Mouse (Mus musculus): Measurements from ENCODE around the gene Gnb4.

Gnb4 gene

DNA sequence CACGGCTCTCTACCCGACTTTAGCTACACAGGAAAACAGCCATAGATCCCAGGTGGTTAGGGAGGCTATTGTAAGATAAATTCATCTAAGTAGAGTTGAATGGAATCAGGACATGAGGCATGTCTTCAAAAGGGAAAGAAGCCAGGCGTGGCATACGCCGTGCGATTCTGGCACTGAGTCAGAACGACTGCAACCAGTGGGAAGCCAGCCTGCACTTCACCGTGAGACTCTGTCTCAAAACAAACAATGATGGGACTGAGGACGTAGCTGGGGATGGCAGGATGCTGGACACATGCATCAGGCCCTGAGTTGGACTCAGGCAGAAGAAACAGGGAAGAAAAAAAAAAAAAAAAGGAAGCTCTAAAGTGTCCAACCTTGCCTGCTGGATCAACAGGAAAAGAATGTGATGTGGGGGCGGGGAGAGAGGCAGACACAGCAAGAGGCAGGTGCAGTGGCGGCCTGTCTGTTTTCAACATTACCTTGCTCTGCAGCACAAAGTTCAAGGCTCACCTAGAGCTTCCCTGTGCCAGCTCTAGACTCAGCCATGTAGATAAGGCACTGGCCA, 4.7 kb downstream of the Gnb4 start:
- DNase-seq, result no peak

DNA sequence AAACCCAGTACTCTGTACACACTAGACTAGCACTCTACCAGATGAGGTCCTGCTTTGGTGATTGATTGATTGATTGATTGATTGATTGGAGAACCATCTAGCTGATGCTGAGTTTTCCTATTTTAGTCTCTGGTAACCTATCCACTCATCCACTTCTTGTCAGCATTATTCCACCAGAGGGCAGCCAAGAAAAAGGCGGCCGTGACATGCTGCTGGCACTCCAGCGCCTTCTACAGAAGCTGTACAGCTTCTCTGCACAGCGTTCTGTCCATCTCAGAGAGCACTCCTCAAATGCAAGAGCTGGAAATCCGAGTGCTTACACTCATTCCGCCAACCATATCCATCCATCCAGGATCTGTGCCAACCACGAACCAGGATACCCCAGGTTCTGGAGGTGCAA, 5.8 kb downstream of the Gnb4 start:
- DNase-seq, result peak; percentile 60

GRCm38 (mm10) chr3:32609233-32609632, 7.2 kb downstream of the Gnb4 start:
- DNase-seq, result no peak

DNA sequence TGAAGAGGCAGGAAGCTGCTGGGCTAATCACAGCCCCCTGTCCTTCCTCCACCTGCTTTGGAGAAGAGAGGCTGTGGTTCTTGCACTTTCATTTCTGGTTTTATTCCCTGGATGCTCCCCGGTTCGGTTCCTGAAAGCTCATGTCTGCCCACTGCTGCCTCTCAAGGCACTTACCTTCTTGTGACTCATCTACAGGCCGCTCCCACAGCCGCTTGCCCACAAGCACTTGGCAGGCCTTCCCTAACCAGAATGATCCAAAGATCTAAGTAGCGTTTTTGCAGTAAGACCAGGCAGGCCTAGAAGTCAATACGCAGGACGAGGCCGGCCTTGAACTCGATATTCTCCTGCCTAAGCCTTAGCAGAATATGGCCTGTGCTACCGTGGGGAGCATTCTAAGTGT, 15.3 kb downstream of the Gnb4 start:
- no peak for DNase-seq

DNA sequence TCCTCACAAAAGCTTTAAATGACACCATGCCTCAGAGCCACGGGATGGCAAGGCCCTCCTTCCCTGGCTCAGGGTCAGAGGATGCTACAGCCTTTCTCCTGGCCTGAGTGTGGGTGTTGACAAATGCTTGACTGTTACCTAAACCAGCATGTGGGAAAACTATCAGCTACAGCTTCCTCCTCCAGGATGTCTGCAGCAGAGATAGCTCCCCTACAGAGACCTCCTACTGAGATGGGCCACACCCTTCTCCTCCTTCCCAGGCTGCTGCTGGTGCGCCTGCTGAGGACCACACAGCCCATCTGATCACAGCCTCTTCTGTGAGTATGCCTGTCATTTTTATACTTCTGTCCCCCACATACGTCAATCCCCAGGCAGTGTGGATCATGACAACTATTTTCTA, 17.1 kb downstream of the Gnb4 start:
- DNase-seq, result no peak

DNA sequence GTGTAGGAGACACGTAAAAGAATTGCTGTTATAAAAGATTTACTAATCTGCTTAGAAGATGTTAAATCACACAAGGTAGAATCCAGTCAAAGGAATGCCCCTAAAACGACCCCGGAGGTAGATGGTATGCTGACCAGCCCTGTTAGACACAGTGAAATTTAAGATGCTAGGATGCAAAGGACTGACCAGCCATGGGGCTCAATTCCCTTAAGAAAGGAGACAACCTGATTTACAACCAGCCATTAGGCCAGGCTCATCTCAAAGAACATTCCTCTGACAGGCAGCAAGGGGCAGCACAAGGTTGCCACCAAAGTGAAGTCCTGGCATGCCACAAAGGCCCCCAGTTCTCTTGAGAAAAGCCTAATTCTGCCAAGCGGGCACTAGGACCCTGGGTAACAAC, 21.3 kb downstream of the Gnb4 start:
- no peak for DNase-seq

DNA sequence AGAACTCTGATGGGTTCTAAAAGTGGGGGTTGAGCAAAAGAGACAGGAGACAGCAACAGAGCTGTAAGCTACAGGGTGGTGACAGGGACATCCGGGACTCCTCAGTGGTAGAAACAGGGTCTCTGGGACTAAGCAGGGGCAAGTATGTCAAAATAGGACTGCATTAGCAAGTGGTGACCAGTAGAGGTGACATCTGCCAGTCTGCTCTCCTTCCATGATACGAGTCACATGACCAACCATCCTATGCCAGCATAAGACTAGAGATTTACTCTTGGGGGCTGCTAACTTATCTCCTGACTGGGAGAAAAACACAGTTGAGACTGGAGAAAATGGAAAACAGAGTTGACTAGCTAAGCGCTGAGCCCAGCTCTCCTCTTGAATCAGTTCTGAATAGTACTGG, 30.1 kb downstream of the Gnb4 start:
- DNase-seq, result no peak

DNA sequence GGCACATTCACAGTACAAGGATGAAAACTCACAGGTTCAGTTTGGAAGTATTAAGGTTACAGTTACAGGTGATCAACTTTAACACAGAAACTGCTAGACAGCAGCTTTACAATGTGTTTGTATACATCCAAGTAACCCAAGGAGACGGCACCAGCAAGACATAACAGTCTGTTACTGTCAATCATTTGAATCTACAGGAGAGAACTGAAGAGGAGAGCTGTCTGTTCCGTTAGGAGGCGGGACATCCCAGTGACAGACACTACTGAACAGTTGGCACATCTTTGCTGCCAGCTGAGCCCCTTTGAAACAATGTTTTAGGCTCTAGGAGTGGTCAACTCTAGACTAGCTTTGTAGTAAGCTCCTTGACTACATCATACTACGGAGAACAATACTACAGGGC, 32.9 kb downstream of the Gnb4 start:
- DNase-seq, result no peak

DNA sequence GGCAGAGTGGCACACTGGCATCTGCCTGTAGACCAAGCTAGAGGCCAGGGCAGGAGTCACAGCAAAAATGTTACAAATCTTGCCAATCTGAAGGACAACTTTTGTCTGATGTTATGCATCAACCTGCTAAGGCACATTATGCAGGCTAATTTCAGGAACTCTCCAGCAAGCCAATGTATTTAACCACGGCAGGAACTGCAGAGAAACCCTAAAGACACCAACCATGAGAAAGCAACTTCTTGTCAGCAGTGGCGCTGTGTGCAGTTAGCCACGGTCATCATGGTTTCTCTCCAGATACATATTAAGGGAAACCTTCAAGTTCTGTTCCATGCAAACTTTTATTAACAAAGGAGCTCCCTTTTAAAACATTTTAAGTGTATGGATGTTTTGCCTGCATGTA, 34.5 kb downstream of the Gnb4 start:
- no peak for DNase-seq

DNA sequence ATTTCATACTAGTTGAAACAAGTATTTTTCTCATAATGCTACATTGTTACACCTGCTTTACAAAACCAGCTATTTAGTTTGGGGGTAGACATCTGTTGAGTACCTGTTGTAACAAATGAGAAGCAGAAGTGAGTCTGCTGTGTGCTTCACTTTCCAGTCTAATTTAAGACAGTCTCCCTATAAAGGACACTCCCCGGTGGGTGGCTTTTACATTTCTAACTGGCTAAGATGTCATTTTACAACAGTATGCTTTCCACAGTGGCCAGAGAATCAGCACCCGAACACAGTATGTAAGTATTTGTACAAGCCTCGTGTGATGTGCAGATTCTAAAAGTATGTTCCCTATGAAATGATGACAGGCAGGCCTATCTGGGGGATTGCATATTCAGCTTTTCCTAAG, 35.6 kb downstream of the Gnb4 start:
- DNase-seq, result no peak

DNA sequence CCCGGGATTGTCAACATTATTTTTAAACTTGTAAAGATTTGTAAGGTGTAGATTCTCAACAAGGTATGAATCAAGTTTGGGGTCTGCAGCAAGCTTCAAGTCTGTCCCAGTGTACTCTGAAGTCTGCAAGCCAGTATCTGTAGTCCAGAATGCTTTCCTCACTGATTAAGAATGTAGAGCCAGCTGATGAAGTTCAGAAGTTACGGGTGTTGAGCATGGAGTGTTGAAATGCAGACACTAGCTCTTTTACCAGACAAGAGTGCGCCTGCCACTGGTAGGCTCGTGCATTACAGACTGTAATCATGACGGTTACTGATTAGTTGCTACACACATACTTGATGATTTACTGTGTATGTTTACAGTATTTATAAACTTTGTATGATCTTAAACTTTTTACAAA, 37.6 kb downstream of the Gnb4 start:
- DNase-seq, result no peak

DNA sequence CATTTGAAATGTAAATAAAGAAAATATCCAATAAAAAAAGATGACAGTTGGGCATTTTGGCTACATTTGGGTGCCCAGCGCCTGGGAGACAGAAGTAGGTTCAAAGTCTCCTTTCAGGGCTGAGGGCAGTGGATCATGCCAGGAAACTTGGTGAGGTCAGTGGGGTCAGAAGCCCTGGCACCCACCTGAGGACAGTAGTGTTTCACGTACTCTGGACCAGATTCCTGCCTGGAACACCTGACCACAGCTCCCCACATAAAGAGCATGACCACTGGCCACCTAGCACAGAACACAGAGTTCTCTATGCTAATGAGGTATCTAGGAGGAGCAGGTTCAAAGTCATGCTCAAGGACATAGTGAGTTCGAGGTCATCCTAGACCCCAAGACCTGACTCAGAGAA, 41.2 kb downstream of the Gnb4 start:
- DNase-seq, result no peak

- DNase-seq, result no peak
These were observed 42.5 kb downstream of the Gnb4 start for GRCm38 (mm10) chr3:32573881-32574280.

GRCm38 (mm10) chr3:32573086-32573485, 43.3 kb downstream of the Gnb4 start:
- DNase-seq, result no peak

DNA sequence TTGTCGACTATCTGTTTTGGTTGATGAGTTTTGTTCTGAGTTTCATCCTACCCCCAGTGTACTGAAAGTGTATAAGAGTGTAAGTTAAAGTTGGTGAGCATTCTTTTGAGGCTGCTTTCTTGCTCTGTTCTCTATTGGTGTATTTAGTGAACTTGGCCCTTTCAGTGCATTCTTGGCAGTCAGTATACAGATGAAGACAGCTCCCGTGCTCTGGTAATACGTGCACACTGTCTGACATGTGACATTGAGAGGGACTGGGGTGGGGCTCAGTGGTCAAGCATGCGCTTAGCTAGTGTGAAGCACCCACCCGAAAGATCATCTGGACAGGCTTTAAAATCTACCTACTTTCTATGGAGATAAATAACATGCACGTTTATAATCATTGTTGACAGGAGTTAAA, 53.0 kb downstream of the Gnb4 start:
- DNase-seq, result no peak

DNA sequence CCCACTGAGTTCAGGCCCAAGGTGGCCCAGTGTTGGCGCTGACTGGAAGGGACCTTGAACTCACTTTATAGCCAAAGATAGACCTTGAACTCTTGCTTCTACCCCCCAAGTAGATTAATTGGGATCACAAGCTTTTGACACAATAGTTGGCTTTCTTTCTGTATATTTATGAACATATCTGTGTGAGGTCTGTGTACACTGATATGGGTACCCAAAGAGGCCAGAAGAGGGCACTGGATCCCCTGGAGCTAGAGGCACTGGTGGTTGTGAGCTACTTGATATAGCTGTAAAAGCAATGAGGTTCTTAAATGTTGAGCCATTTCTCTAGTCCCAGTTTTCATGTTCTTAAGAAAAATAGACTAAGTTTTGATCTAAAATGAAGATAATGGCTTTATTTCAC, 63.3 kb downstream of the Gnb4 start:
- peak; percentile 22 for DNase-seq

GRCm38 (mm10) chr3:32538091-32538490, 78.3 kb downstream of the Gnb4 start:
- DNase-seq, result no peak

DNA sequence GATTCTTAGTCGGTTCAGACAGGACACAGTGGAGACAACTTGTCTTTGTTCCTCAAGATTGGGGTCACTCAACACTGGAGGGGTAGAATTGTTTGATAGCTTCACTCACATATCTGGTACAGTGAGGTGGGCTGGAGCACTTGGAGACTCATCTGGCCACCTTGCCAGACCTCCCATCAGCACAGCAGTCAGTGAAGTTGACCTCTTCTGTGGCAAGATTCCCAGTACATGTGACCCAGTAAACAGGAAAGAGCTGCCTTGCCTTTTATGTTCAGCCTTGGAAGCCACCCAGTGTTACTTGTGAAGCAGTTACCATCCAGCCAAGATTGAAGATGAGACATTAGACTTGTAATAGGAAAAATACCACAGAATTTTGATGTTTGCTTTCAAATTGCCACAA, 78.8 kb downstream of the Gnb4 start:
- DNase-seq, result no peak

GRCm38 (mm10) chr3:32535692-32536091, 80.7 kb downstream of the Gnb4 start:
- DNase-seq, result no peak
